Mouse (Mus musculus) left cerebral cortex, postnatal 36 days (tissue): ENCODE measurements at regions not wholly inside any gene's neighbourhood (a gene's known extent, or its start where the extent isn't known, plus 50 kb on each side); places are given as distances from the start of the nearest gene placed in this dataset.
A peak's percentile ranks its signal among the peaks of the same experiment; 100 is the strongest.

Source experiments
- DNase-seq, 2 experiments: peaks; one replicate each; pipeline ENCODE4 v3.0.0; 2021 to 2022; ENCODE audit warnings: low spot score in 2 of 2, mixed read lengths in 1 of 2
- intact Hi-C: fragments of 180-260 bp; cut with DNase I; formaldehyde crosslinking; loops from one replicate; pipeline ENCODE4 v1.15.1; 2025

GRCm38 (mm10) chr1:166735545-166735944 lies 53.9 kb upstream of the Fmo9 start:
- intact Hi-C loops: no loop called here
- DNase-seq: no peak

DNA sequence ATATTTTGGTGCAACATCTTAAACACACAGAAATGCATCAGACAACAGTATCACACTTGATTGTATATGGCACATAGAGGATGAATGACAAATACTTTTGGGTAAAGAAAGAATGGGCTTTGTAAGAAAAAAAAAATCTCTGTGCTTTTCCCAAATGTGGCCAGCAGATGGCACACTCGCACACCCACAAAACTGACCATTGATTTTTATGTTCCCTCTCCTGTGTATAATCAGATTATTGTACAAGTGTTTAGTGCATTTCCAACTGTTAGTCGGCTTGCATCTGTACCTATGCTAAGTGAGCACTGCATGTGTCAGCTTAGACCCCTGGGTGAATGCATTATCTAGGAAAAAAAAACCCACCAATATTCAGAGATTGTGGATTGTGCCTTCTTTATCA lies 56.4 kb upstream of the Fmo9 start:
- intact Hi-C loops: no loop called here
- no peak for DNase-seq

DNA sequence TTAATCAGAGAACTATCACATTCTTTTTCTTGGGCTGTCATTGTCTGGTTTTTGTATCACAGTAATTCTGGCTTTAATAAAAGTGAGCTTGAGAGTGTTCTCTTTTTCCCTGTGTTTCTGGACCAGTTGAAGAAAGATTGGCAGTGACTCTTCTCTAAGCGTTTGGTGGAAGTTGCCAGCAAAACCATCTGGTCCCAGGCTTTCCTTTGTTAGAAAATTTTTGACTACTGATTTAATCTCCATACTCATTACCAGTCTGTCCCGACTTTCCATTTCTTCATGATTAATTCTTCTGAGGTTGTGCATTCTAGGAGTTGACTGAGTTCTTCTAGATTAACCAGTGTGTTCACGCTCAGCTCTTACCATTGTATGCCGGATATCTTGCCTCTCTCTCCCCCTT lies 68.6 kb upstream of the Fmo9 start:
- intact Hi-C loops: no loop called here
- peak in 1 of 2 experiments; percentile 20 for DNase-seq

DNA sequence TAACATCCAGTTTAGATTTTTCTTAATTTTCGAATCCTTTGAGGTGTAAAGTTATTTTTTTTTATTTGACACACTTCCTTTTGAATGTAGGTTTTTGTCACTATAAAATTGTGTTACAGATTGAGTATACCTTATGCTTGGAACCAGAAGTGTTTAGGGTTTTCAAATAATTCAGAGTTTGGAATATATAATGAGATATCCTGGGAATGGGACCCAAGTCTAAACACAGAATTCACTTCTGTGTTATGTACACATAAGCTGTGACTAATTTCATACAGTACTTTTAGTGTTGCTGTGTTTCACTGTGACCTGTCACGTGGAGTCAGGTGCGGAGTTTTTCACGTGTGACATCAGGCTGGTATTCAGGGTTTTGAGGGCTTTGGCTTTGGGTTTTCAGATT lies 69.1 kb upstream of the Fmo9 start:
- intact Hi-C loops: no loop called here
- no peak for DNase-seq

GRCm38 (mm10) chr1:166751436-166751835 lies 69.8 kb upstream of the Fmo9 start:
- intact Hi-C loops: no loop called here
- no peak for DNase-seq

DNA sequence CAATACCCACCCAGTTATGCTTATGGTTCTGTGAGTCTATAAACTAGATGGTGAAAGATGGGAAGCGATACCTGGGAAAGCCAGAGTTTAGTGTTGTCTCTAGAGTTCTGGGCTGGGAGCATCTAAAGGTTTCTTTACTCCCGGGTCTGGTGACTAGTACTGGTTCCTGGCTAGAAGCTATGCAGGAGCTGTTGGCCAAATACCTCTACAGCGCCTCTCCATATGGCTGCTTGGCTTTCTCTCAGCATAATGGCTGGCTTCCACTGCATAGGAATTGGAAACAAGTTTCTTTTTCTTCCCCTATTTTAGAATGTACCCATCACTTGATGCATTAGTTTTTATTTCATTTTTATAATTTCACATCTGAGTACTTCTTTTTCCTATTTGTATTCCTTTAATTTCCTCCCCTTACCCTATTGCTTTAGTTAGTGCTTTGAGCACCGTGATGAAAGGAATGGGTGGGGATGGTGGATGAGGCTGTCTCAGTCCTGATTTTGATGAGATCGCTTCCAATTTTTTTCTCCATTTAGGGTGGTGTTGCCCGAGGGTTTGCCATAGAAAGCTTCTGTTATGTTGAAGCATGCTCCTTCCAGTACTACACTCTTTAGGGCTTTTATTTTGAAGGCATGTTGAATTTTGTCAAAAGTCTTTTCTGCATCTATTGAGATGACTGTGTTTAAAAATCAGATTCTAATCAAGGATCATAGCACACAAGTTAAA lies 71.5 kb upstream of the Fmo9 start:
- peak; percentile 16 to 24 for DNase-seq
- intact Hi-C loops: no loop called here

DNA sequence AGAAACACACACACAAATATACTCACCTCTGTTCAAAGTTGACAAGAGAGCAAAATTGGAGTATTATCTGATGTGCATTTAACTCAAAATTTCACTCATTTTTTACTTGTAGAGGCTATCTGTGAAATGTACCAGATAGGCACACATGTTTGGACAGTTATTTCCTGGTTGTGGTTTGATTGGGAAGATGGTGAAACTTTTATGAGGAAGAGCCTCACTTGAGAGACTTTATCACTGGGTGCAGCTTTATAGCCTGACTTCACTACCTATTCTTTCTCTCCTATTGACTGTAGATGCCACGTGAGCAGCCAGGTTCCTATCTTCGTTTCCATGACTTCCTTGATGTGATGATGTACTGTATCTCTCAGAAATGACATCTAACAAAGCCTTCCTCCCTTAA lies 77.3 kb upstream of the Fmo9 start:
- intact Hi-C loops: no loop called here
- no peak for DNase-seq

- intact Hi-C loops: no loop called here
- no peak for DNase-seq
Measured at GRCm38 (mm10) chr1:166773114-166773513, 91.5 kb upstream of the Fmo9 start.

DNA sequence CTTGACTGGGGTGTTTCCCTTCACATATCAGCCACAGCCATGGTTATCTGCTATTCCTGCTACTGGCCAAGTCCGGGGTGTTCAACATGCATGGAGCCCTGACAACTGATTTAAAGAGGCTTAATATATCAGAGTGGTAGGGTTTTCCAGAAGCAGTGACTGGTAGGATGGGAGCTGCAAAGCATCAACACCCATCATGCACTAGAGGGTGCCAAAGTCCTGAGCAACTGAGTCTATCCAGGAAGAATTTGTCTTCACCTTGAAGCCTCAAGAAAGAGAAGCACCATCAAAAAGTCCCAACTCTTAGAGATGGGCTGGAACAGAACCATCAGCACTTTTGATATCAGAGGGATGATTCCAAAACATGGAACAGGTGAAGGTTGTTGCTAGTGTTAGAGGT lies 100.5 kb upstream of the Fmo9 start:
- intact Hi-C loops: loop anchor here (2.0 kb wide), 1 partner anchor 431 kb away; no protein-coding TSS in a partner anchor

GRCm38 (mm10) chr1:166787945-166788344 lies 106.3 kb upstream of the Fmo9 start:
- no peak for DNase-seq
- intact Hi-C loops: no loop called here

More for the DNA sequence above, 100.5 kb upstream of the Fmo9 start:
- DNase-seq: no peak

DNA sequence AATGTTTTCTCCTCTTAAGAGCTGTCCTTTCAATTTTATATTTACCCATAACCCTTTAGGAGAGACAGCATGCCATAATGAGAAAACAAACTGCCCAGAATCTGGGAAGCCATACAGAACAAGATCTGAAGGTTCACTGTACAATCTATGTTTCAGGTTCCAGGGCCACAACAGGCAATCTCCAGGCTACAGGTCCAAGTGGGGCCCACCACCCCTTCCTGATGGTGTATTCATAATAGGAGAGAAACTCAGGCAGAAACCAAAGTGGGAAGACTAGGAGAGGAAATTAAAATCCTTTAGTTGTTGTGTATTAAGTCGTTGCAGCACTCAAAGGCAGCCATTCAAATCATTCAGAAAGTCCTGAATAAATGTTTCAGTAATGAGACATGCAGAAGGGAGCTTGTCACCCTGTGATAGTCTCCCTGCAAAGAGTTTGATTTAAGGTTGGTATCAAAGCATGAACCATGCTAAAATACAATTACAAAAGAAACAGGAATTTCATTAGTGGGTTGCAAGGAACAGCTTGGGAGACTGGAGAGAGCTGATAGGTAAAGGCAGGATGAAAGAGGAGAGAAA lies 107.3 kb upstream of the Fmo9 start:
- DNase-seq: no peak
- intact Hi-C loops: no loop called here

GRCm38 (mm10) chr1:166793052-166793716 lies 111.5 kb upstream of the Fmo9 start:
- intact Hi-C loops: no loop called here
- peak in 1 of 2 experiments; percentile 25 for DNase-seq

GRCm38 (mm10) chr1:166793717-166794081 lies 112.1 kb upstream of the Fmo9 start:
- DNase-seq: no peak

GRCm38 (mm10) chr1:166794622-166795244 lies 113.1 kb upstream of the Fmo9 start:
- intact Hi-C loops: loop anchor here (5.0 kb wide), 1 partner anchor 208 kb away; the partner anchor contains the start of gene Fam78b
- no peak for DNase-seq

More at GRCm38 (mm10) chr1:166793717-166794081, 112.1 kb upstream of the Fmo9 start:
- intact Hi-C loops: no loop called here

DNA sequence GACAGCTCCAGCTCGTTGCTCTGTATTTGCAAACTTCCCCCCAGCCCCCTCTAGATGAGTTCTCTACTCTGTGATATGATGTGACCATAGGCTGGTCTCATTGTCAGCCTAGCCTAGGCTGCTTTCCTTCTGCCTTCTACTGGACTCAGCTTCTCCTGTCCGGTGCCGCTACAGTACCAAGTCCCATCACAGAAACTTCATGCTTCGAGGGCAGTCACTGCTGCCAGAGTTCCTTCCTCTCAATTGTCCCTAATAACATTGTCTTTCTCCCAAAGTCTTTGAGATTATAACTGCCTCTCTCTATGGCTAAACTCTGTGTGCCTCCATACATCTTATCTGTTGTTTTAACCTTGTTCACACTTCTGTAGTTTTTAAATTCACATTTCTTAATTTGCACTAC lies 114.0 kb upstream of the Fmo9 start:
- DNase-seq: no peak

GRCm38 (mm10) chr1:166796362-166796925 lies 114.8 kb upstream of the Fmo9 start:
- intact Hi-C loops: loop anchor here (5.0 kb wide), 1 partner anchor 206 kb away; the partner anchor contains the start of gene Fam78b

More for the DNA sequence above, 114.0 kb upstream of the Fmo9 start:
- intact Hi-C loops: loop anchor here (5.0 kb wide), 1 partner anchor 207 kb away; the partner anchor contains the start of gene Fam78b

GRCm38 (mm10) chr1:166796931-166797330 lies 115.3 kb upstream of the Fmo9 start:
- intact Hi-C loops: loop anchor here (5.0 kb wide), 1 partner anchor 205 kb away; the partner anchor contains the start of gene Fam78b
- peak in 1 of 2 experiments; percentile 34 for DNase-seq

More at GRCm38 (mm10) chr1:166796362-166796925, 114.8 kb upstream of the Fmo9 start:
- DNase-seq: peak; percentile 37 to 44

GRCm38 (mm10) chr1:166800953-166801603 lies 119.4 kb upstream of the Fmo9 start:
- intact Hi-C loops: no loop called here
- DNase-seq: no peak

- no peak for DNase-seq
- intact Hi-C loops: no loop called here
Measured at GRCm38 (mm10) chr1:166801929-166802328, 120.3 kb upstream of the Fmo9 start.
